Mouse (Mus musculus) right cerebral cortex, postnatal 25 days (tissue): ENCODE measurements at regions not wholly inside any gene's neighbourhood (a gene's known extent, or its start where the extent isn't known, plus 50 kb on each side); places are given as distances from the start of the nearest gene placed in this dataset.

ENCODE experiments used
- DNase-seq: peaks from one replicate; pipeline ENCODE4 v3.0.0; 2022

- DNase-seq = no peak
Measured at GRCm38 (mm10) chr17:84107497-84107896, 80.2 kb downstream of the Zfp36l2 start.

GRCm38 (mm10) chr17:84104242-84104641, 83.5 kb downstream of the Zfp36l2 start:
- DNase-seq = no peak

- no peak for DNase-seq
Measured at GRCm38 (mm10) chr17:84103344-84103743, 84.4 kb downstream of the Zfp36l2 start.

- DNase-seq = no peak
Measured at GRCm38 (mm10) chr17:84101652-84102051, 86.1 kb downstream of the Zfp36l2 start.

- DNase-seq = no peak
Measured at GRCm38 (mm10) chr17:84100523-84100922, 87.2 kb downstream of the Zfp36l2 start.

GRCm38 (mm10) chr17:84099737-84100136, 88.0 kb downstream of the Zfp36l2 start:
- DNase-seq = no peak

- DNase-seq = no peak
Measured at GRCm38 (mm10) chr17:84097871-84098430, 89.8 kb downstream of the Zfp36l2 start.

- DNase-seq = no peak
Measured at GRCm38 (mm10) chr17:84097286-84097685, 90.5 kb downstream of the Zfp36l2 start.

- peak; percentile 70 for DNase-seq
Measured at GRCm38 (mm10) chr17:84096345-84097260, 91.1 kb downstream of the Zfp36l2 start.

GRCm38 (mm10) chr17:84095829-84096228, 91.9 kb downstream of the Zfp36l2 start:
- no peak for DNase-seq

GRCm38 (mm10) chr17:84095089-84095488, 92.7 kb downstream of the Zfp36l2 start:
- no peak for DNase-seq

- DNase-seq = no peak
Measured at GRCm38 (mm10) chr17:84086394-84086793, 101.4 kb downstream of the Zfp36l2 start.

GRCm38 (mm10) chr17:84085721-84086120, 102.0 kb downstream of the Zfp36l2 start:
- no peak for DNase-seq

GRCm38 (mm10) chr17:84085232-84085631, 102.5 kb downstream of the Zfp36l2 start:
- DNase-seq = no peak

- no peak for DNase-seq
Measured at GRCm38 (mm10) chr17:84083307-84084263, 104.2 kb downstream of the Zfp36l2 start.

- no peak for DNase-seq
Measured at GRCm38 (mm10) chr17:84082571-84082970, 105.2 kb downstream of the Zfp36l2 start.

GRCm38 (mm10) chr17:84081751-84082352, 105.9 kb downstream of the Zfp36l2 start:
- peak; percentile 45 for DNase-seq

GRCm38 (mm10) chr17:84075081-84075938, 112.4 kb downstream of the Zfp36l2 start:
- DNase-seq = no peak

- DNase-seq = no peak
Measured at GRCm38 (mm10) chr17:84074000-84074782, 113.6 kb downstream of the Zfp36l2 start.

GRCm38 (mm10) chr17:84072426-84073030, 115.2 kb downstream of the Zfp36l2 start:
- no peak for DNase-seq
